Mouse (Mus musculus): ENCODE results near the gene Hoxb4. TPM values are rescaled to one million over a fixed set of nuclear protein-coding genes. Genes with fewer than 3 reads are reported as not detected.

Gene Hoxb4
- polyA plus RNA-seq, 1 experiment from 2014 or later, result 2.7 TPM

- Histone ChIP-seq H3K27me3 (ENCODE audit: control insufficient read depth, insufficient read depth, low read length) (peaks cover 7% of the 10 kb centered on the region), H3K4me1 (ENCODE audit: control insufficient read depth, insufficient read depth, low read length) (peaks cover 42% of the 10 kb centered on the region), H3K4me3 (replicated peaks; ENCODE audit: low read length) (no peak overlapping the region), H3K9ac (ENCODE audit: low read length) (peak overlapping the region; percentile 37; the same call in 1 of the 2 replicates), H3K4me2 (ENCODE audit: low read depth, low read length) (peak overlapping the region; percentile 54), H3K9me3 (replicated peaks; ENCODE audit: control insufficient read depth, low read length) (no peaks in the 10 kb centered on the region), H3K27ac (ENCODE audit: low read length) (peak overlapping the region; percentile 58; the same call in 1 of the 2 replicates), H3K36me3 (ENCODE audit: control insufficient read depth, insufficient read depth, low read length) (no peaks in the 10 kb centered on the region)
- 22% methylated on average over 2 of the region's 2 CpGs for WGBS
- no peak for ATAC-seq (ENCODE audit: insufficient read depth, low FRiP score)
Observed at GRCm38 (mm10) chr11:96336597-96336996, 18.5 kb downstream of the Hoxb4 start.

- ATAC-seq (ENCODE audit: insufficient read depth, low FRiP score), result no peak
- Histone ChIP-seq H3K36me3 (ENCODE audit: control insufficient read depth, insufficient read depth, low read length) (no peaks in the 10 kb centered on the region), H3K9me3 (replicated peaks; ENCODE audit: control insufficient read depth, low read length) (no peaks in the 10 kb centered on the region), H3K27ac (ENCODE audit: low read length) (peak overlapping the region; percentile 58; the same call in 1 of the 2 replicates), H3K4me1 (ENCODE audit: control insufficient read depth, insufficient read depth, low read length) (peaks cover 38% of the 10 kb centered on the region), H3K27me3 (ENCODE audit: control insufficient read depth, insufficient read depth, low read length) (peaks cover 7% of the 10 kb centered on the region), H3K4me3 (replicated peaks; ENCODE audit: low read length) (no peak overlapping the region), H3K9ac (ENCODE audit: low read length) (peak overlapping the region; percentile 37; the same call in 1 of the 2 replicates), H3K4me2 (ENCODE audit: low read depth, low read length) (peak overlapping the region; percentile 38)
- 24% methylated on average over 6 of the region's 6 CpGs for WGBS
Observed at GRCm38 (mm10) chr11:96337026-96337425, 19.0 kb downstream of the Hoxb4 start.

GRCm38 (mm10) chr11:96338957-96339855 lies 21.1 kb downstream of the Hoxb4 start:
- H3K27me3 ChIP-seq (ENCODE audit: control insufficient read depth, insufficient read depth, low read length), result peaks cover 12% of the 10 kb centered on the region
- peaks cover 47% of the 10 kb centered on the region for H3K4me1 ChIP-seq (ENCODE audit: control insufficient read depth, insufficient read depth, low read length)
- H3K4me3 ChIP-seq (replicated peaks; ENCODE audit: low read length), result peak overlapping the region; percentile 17

GRCm38 (mm10) chr11:96340698-96341365 lies 22.8 kb downstream of the Hoxb4 start:
- WGBS, result under 1% methylated on average over 33 of the region's 36 CpGs
- ATAC-seq (ENCODE audit: insufficient read depth, low FRiP score), result peak; percentile 78
- H3K4me3 ChIP-seq (replicated peaks; ENCODE audit: low read length), result peak overlapping the region; percentile 50
- peaks cover 47% of the 10 kb centered on the region for H3K4me1 ChIP-seq (ENCODE audit: control insufficient read depth, insufficient read depth, low read length)
- H3K4me2 ChIP-seq (ENCODE audit: low read depth, low read length), result peak overlapping the region; percentile 59
- H3K27me3 ChIP-seq (ENCODE audit: control insufficient read depth, insufficient read depth, low read length), result peaks cover 22% of the 10 kb centered on the region
- H3K27ac ChIP-seq (ENCODE audit: low read length), result peak overlapping the region; percentile 97
- H3K9me3 ChIP-seq (replicated peaks; ENCODE audit: control insufficient read depth, low read length), result no peaks in the 10 kb centered on the region
- H3K36me3 ChIP-seq (ENCODE audit: control insufficient read depth, insufficient read depth, low read length), result no peaks in the 10 kb centered on the region
- H3K9ac ChIP-seq (ENCODE audit: low read length), result peak overlapping the region; percentile 84

More at GRCm38 (mm10) chr11:96338957-96339855, 21.1 kb downstream of the Hoxb4 start:
- H3K27ac ChIP-seq (ENCODE audit: low read length), result peak overlapping the region; percentile 97
- H3K36me3 ChIP-seq (ENCODE audit: control insufficient read depth, insufficient read depth, low read length), result no peaks in the 10 kb centered on the region
- H3K9ac ChIP-seq (ENCODE audit: low read length), result peak overlapping the region; percentile 58
- no peaks in the 10 kb centered on the region for H3K9me3 ChIP-seq (replicated peaks; ENCODE audit: control insufficient read depth, low read length)
- 33% methylated on average over 7 of the region's 7 CpGs for WGBS
- ATAC-seq (ENCODE audit: insufficient read depth, low FRiP score), result no peak
- peak overlapping the region; percentile 59 for H3K4me2 ChIP-seq (ENCODE audit: low read depth, low read length)

- H3K4me1 ChIP-seq (ENCODE audit: control insufficient read depth, insufficient read depth, low read length), result peaks cover 48% of the 10 kb centered on the region
- no peaks in the 10 kb centered on the region for H3K36me3 ChIP-seq (ENCODE audit: control insufficient read depth, insufficient read depth, low read length)
- WGBS, result 2% methylated on average over 40 of the region's 40 CpGs
- H3K4me2 ChIP-seq (ENCODE audit: low read depth, low read length), result peak overlapping the region; percentile 59
- peak overlapping the region; percentile 84 for H3K9ac ChIP-seq (ENCODE audit: low read length)
- peaks cover 29% of the 10 kb centered on the region for H3K27me3 ChIP-seq (ENCODE audit: control insufficient read depth, insufficient read depth, low read length)
- H3K4me3 ChIP-seq (replicated peaks; ENCODE audit: low read length), result peak overlapping the region; percentile 50
- H3K9me3 ChIP-seq (replicated peaks; ENCODE audit: control insufficient read depth, low read length), result no peaks in the 10 kb centered on the region
- ATAC-seq (ENCODE audit: insufficient read depth, low FRiP score), result no peak
- peak overlapping the region; percentile 97 for H3K27ac ChIP-seq (ENCODE audit: low read length)
Observed at GRCm38 (mm10) chr11:96341701-96342575, 23.9 kb downstream of the Hoxb4 start.

GRCm38 (mm10) chr11:96342576-96342930 lies 24.5 kb downstream of the Hoxb4 start:
- H3K9ac ChIP-seq (ENCODE audit: low read length), result peak overlapping the region; percentile 84
- no peaks in the 10 kb centered on the region for H3K36me3 ChIP-seq (ENCODE audit: control insufficient read depth, insufficient read depth, low read length)
- peaks cover 29% of the 10 kb centered on the region for H3K27me3 ChIP-seq (ENCODE audit: control insufficient read depth, insufficient read depth, low read length)
- 13% methylated on average over 4 of the region's 4 CpGs for WGBS
- H3K4me1 ChIP-seq (ENCODE audit: control insufficient read depth, insufficient read depth, low read length), result peaks cover 46% of the 10 kb centered on the region
- H3K27ac ChIP-seq (ENCODE audit: low read length), result peak overlapping the region; percentile 97
- H3K4me3 ChIP-seq (replicated peaks; ENCODE audit: low read length), result peak overlapping the region; percentile 50
- H3K9me3 ChIP-seq (replicated peaks; ENCODE audit: control insufficient read depth, low read length), result no peaks in the 10 kb centered on the region
- peak overlapping the region; percentile 59 for H3K4me2 ChIP-seq (ENCODE audit: low read depth, low read length)
- ATAC-seq (ENCODE audit: insufficient read depth, low FRiP score), result no peak

- peak overlapping the region; percentile 93 for H3K27ac ChIP-seq (ENCODE audit: low read length)
- peaks cover 34% of the 10 kb centered on the region for H3K27me3 ChIP-seq (ENCODE audit: control insufficient read depth, insufficient read depth, low read length)
- H3K4me3 ChIP-seq (replicated peaks; ENCODE audit: low read length), result peak overlapping the region; percentile 37; the same call in 1 of the 2 replicates
- no peaks in the 10 kb centered on the region for H3K36me3 ChIP-seq (ENCODE audit: control insufficient read depth, insufficient read depth, low read length)
- H3K4me2 ChIP-seq (ENCODE audit: low read depth, low read length), result peak overlapping the region; percentile 59
- H3K9me3 ChIP-seq (replicated peaks; ENCODE audit: control insufficient read depth, low read length), result no peaks in the 10 kb centered on the region
- ATAC-seq (ENCODE audit: insufficient read depth, low FRiP score), result no peak
- H3K9ac ChIP-seq (ENCODE audit: low read length), result peak overlapping the region; percentile 69
- H3K4me1 ChIP-seq (ENCODE audit: control insufficient read depth, insufficient read depth, low read length), result peaks cover 46% of the 10 kb centered on the region
- 30% methylated on average over 2 of the region's 2 CpGs for WGBS
Observed at GRCm38 (mm10) chr11:96343206-96343745, 25.2 kb downstream of the Hoxb4 start.

GRCm38 (mm10) chr11:96344061-96344877 lies 26.2 kb downstream of the Hoxb4 start:
- WGBS, result 15% methylated on average over 40 of the region's 40 CpGs
- peak overlapping the region; percentile 73 for H3K9ac ChIP-seq (ENCODE audit: low read length)
- peaks cover 45% of the 10 kb centered on the region for H3K4me1 ChIP-seq (ENCODE audit: control insufficient read depth, insufficient read depth, low read length)
- H3K27me3 ChIP-seq (ENCODE audit: control insufficient read depth, insufficient read depth, low read length), result peaks cover 34% of the 10 kb centered on the region
- H3K36me3 ChIP-seq (ENCODE audit: control insufficient read depth, insufficient read depth, low read length), result no peaks in the 10 kb centered on the region
- H3K4me2 ChIP-seq (ENCODE audit: low read depth, low read length), result peak overlapping the region; percentile 59
- H3K4me3 ChIP-seq (replicated peaks; ENCODE audit: low read length), result peak overlapping the region; percentile 37
- no peaks in the 10 kb centered on the region for H3K9me3 ChIP-seq (replicated peaks; ENCODE audit: control insufficient read depth, low read length)
- H3K27ac ChIP-seq (ENCODE audit: low read length), result peak overlapping the region; percentile 93
- ATAC-seq (ENCODE audit: insufficient read depth, low FRiP score), result no peak

Measured in stomach, embryonic 16.5 days (tissue).